Comparison of ENCODE assay signal across 9 mouse cellular contexts in genomic region chr5:123245518-123245917, GRCm38 (mm10). TPM values are rescaled to one million over a fixed set of nuclear protein-coding genes. Genes with fewer than 3 reads are reported as not detected.
DNase-seq lines count a peak whose midpoint lies in the region; ATAC-seq and TF ChIP-seq lines count a peak whose summit lies in the region.
"Had no signal": no experiment of that assay in that cellular context is flagged by ENCODE, and none has a peak within 500 bp of the region (broad histone marks: within the 10 kb centered on the region; RNA-seq: fewer than 3 reads in every experiment).

No protein-coding gene starts in this region.

- H3K36me3 ChIP-seq in E14TG2a.4 (ENCODE audit: insufficient read depth, low read length), result peaks cover 36% of the 10 kb centered on the region
- H3K36me3 ChIP-seq in kidney, embryonic 16.5 days (ENCODE audit: insufficient read depth, low read length), result peaks cover 44% of the 10 kb centered on the region

- no peak for TF ChIP-seq POLR2A in bone marrow macrophage, adult 2 months (IDR thresholded peaks at IDR 0.05; ENCODE audit: borderline replicate concordance, low read depth, low read length)

- no peaks in the 10 kb centered on the region for H3K27me3 ChIP-seq in E14TG2a.4 (ENCODE audit: insufficient read depth, low read length)
- no peaks in the 10 kb centered on the region for H3K27me3 ChIP-seq in kidney, embryonic 16.5 days (ENCODE audit: insufficient read depth, low read length)
- H3K27me3 ChIP-seq: embryonic facial prominence, embryonic 12.5 days had no signal

- DNase-seq in layer of hippocampus, adult 2 months (ENCODE audit: low spot score in 2 of 2), result peak in 1 of 2 experiments; percentile 43
- DNase-seq in layer of hippocampus, adult 8-10 months (ENCODE audit: low spot score in 2 of 2), result no peak
- DNase-seq in T-cell, adult 2 months (ENCODE audit: low spot score), result no peak

- H3K4me3 ChIP-seq in layer of hippocampus, adult 2 months, result no peak overlapping the region
- no peak overlapping the region for H3K4me3 ChIP-seq in E14TG2a.4 (replicated peaks; ENCODE audit: low read length)
- H3K4me3 ChIP-seq in bone marrow macrophage, adult 2 months (ENCODE audit: insufficient read depth, low read length), result no peak overlapping the region
- no peak overlapping the region for H3K4me3 ChIP-seq in kidney, embryonic 16.5 days (ENCODE audit: low read length)
- H3K4me3 ChIP-seq: embryonic facial prominence, embryonic 12.5 days had no signal

- no peak overlapping the region for H3K9ac ChIP-seq in kidney, embryonic 16.5 days (replicated peaks; ENCODE audit: low read length)
- H3K9ac ChIP-seq: embryonic facial prominence, embryonic 12.5 days had no signal

- peaks cover 17% of the 10 kb centered on the region for H3K4me1 ChIP-seq in E14TG2a.4 (replicated peaks; ENCODE audit: low read depth, low read length)
- no peaks in the 10 kb centered on the region for H3K4me1 ChIP-seq in bone marrow macrophage, adult 2 months (ENCODE audit: control insufficient read depth, insufficient read depth, low read length)
- H3K4me1 ChIP-seq in kidney, embryonic 16.5 days (ENCODE audit: insufficient read depth, low read length), result 0 out of 2 replicates have a peak, but pooled peaks cover 3% of the 10 kb centered on the region
- H3K4me1 ChIP-seq: embryonic facial prominence, embryonic 12.5 days had no signal

- TF ChIP-seq CTCF in layer of hippocampus, adult 2 months (conservative IDR thresholded peaks at IDR 0.05), result peak; percentile 83
- peak; percentile 70 for TF ChIP-seq CTCF in E14TG2a.4 (conservative IDR thresholded peaks at IDR 0.05; ENCODE audit: low read length)
- peak; percentile 71 for TF ChIP-seq CTCF in bone marrow macrophage, adult 2 months (IDR thresholded peaks at IDR 0.05; ENCODE audit: low read depth, low read length)

- ATAC-seq in erythroblast, adult 5-6 weeks (replicated peaks; ENCODE audit: low FRiP score, poor library complexity, severe bottlenecking), result peak; percentile 68; the same call in 1 of the 2 replicates
- 0 out of 2 replicates have a peak, but pooled peaks have one; percentile 63 for ATAC-seq in kidney, embryonic 16.5 days (ENCODE audit: low FRiP score, low TSS enrichment)
- ATAC-seq in megakaryocyte, adult 5-6 weeks (ENCODE audit: poor library complexity, severe bottlenecking), result peak; percentile 40; the same call in 1 of the 2 replicates

- no peak overlapping the region for H3K27ac ChIP-seq in layer of hippocampus, adult 2 months
- no peak overlapping the region for H3K27ac ChIP-seq in bone marrow macrophage, adult 2 months (ENCODE audit: insufficient read depth, low read depth, low read length)
- H3K27ac ChIP-seq in kidney, embryonic 16.5 days (ENCODE audit: low read length), result no peak overlapping the region
- H3K27ac ChIP-seq: embryonic facial prominence, embryonic 12.5 days had no signal

- H3K4me2 ChIP-seq in kidney, embryonic 16.5 days (replicated peaks; ENCODE audit: low read depth, low read length), result no peak overlapping the region
- H3K4me2 ChIP-seq: embryonic facial prominence, embryonic 12.5 days had no signal

- no peaks in the 10 kb centered on the region for H3K9me3 ChIP-seq in E14TG2a.4 (ENCODE audit: low read length)
- H3K9me3 ChIP-seq in kidney, embryonic 16.5 days (ENCODE audit: low read length), result no peaks in the 10 kb centered on the region
- H3K9me3 ChIP-seq: embryonic facial prominence, embryonic 12.5 days had no signal

- WGBS in kidney, embryonic 16.5 days, result 18% methylated on average over 4 of the region's 4 CpGs

RNA-seq across cellular contexts. Expression of gene Wdr66, which starts 6.4 kb away (rescaled TPM):
- 1 to 10 TPM; 4.5 to 5.6 TPM for total RNA-seq in layer of hippocampus, adult 2 months (2021)
- total RNA-seq in layer of hippocampus, adult 8-10 months (2022), result 1 to 10 TPM; 3.5 to 5.9 (median 5.2) TPM
- 0.32 and 0.79 TPM in 2 replicates for polyA plus RNA-seq in bone marrow macrophage, adult 2 months (2012; ENCODE audit: insufficient read depth, insufficient read length, missing spikeins)
- 0.84 and 11.9 TPM in 2 replicates for total RNA-seq in erythroblast, adult 5-6 weeks (2015; ENCODE audit: low replicate concordance)
- total RNA-seq in erythroblast, adult 5-6 weeks (2017; ENCODE audit: low replicate concordance), result 0.42 and 2.4 TPM in 2 replicates
- 1.5 and 1.7 TPM in 2 replicates for polyA plus RNA-seq in kidney, embryonic 16.5 days (2015; fragmentation: Nextera tagmentation; extraction: Ambion mirVana)
- total RNA-seq in megakaryocyte, adult 5-6 weeks (2015), result 0.29 TPM in 1 of 2 replicates, not detected in the other
- not detected in 2 replicates for total RNA-seq in megakaryocyte, adult 5-6 weeks (2017)
